Comparison of ENCODE assay signal across 25 mouse cellular contexts in the genomic region with DNA sequence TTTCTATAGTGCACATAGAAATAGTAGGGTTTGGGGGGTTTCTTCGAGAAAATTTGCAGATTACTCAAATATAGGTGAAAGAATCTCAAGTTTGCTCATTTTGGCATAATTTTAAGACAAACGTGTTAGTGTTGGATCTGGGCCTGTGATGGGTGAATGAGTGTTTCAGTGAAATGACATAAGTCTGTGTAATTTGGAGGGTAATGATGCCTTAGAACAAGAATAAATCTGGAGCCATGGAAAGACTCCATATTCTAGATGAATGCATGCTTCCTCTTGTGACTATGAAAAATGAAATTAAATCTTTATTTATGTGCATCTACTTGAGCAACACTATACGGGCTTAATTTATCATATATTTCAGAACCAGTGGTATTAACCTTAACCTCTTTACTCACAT. TPM values are rescaled to one million over a fixed set of nuclear protein-coding genes. Genes with fewer than 3 reads are reported as not detected.
"Had no signal": no experiment of that assay in that cellular context is flagged by ENCODE, and none has a peak within 500 bp of the region (broad histone marks: within the 10 kb centered on the region; RNA-seq: fewer than 3 reads in every experiment).

No protein-coding gene starts in this region.

- H3K9me3 ChIP-seq: limb, embryonic 10.5 days; limb, embryonic 13.5 days; liver, embryonic 15.5 days; megakaryocyte, embryonic 14.5 days; midbrain, embryonic 10.5 days; midbrain, embryonic 13.5 days; neural tube, embryonic 13.5 days had no signal

- H3K4me3 ChIP-seq: layer of hippocampus, adult 2 months; limb, embryonic 10.5 days; limb, embryonic 13.5 days; liver, embryonic 15.5 days; megakaryocyte, embryonic 14.5 days; midbrain, embryonic 10.5 days; midbrain, embryonic 13.5 days; myocyte; neural tube, embryonic 13.5 days had no signal

- H3K27me3 ChIP-seq: limb, embryonic 13.5 days; liver, embryonic 15.5 days; neural tube, embryonic 13.5 days had no signal

- H3K9ac ChIP-seq: limb, embryonic 13.5 days; liver, embryonic 15.5 days; lung, embryonic 14.5 days; midbrain, embryonic 13.5 days; neural tube, embryonic 13.5 days had no signal

- H3K4me2 ChIP-seq: limb, embryonic 13.5 days; liver, embryonic 11.5 days; liver, embryonic 15.5 days; lung, embryonic 14.5 days; midbrain, embryonic 13.5 days; neural tube, embryonic 13.5 days had no signal

- ATAC-seq: midbrain, embryonic 13.5 days; midbrain, embryonic 16.5 days had no signal

- H3K4me1 ChIP-seq: limb, embryonic 10.5 days; midbrain, embryonic 10.5 days had no signal

- H3K27ac ChIP-seq: kidney, postnatal 0 days; layer of hippocampus, adult 2 months; limb, embryonic 10.5 days; limb, embryonic 13.5 days; midbrain, embryonic 10.5 days; midbrain, embryonic 13.5 days; neural tube, embryonic 13.5 days had no signal

- DNase-seq: kidney, adult 2 months; kidney, postnatal 25 days; layer of hippocampus, adult 9-11 months; lung, embryonic 14.5 days; lung, postnatal 10 days; lung, postnatal 36 days; thymus, adult 18-20 months; thymus, postnatal 36 days had no signal

- H3K36me3 ChIP-seq: limb, embryonic 10.5 days; limb, embryonic 13.5 days; liver, embryonic 15.5 days; midbrain, embryonic 10.5 days; midbrain, embryonic 13.5 days; neural tube, embryonic 13.5 days had no signal

RNA-seq across cellular contexts. Expression of gene E130114P18Rik, which starts 38.9 kb away (rescaled TPM):
- total RNA-seq: monocyte, adult 5-6 weeks; neutrophil, adult 5-6 weeks had no signal
- polyA plus RNA-seq: large intestine, adult 2 months; myocyte; small intestine, adult 2 months; spleen, adult 2 months had no signal
